Mouse (Mus musculus) lung, embryonic 15.5 days (tissue): ENCODE results near the gene Slit2. TPM values are rescaled to one million over a fixed set of nuclear protein-coding genes. Genes with fewer than 3 reads are reported as not detected.

Source experiments
- ATAC-seq: fragments of 200-750 bp; cut with Nextera tagmentation; 2 replicates; pipeline ENCODE4 v1.8.0; 2017; ENCODE audit warnings: moderate number of reproducible peaks, borderline replicate concordance; ENCODE audit not compliant: low FRiP score, low TSS enrichment; ENCODE audit errors: extremely low read depth
- H3K27ac ChIP-seq: fragments of 300-500 bp; sonication (generic); 2 replicates; pipeline ENCODE4 v1.5.1; 2015; ENCODE audit warnings: moderate library complexity, mild to moderate bottlenecking, inconsistent platforms
- H3K27me3 ChIP-seq: fragments of 300-500 bp; sonication (generic); 2 replicates; pipeline ENCODE4 v1.6.1; 2015; ENCODE audit warnings: inconsistent platforms
- H3K36me3 ChIP-seq: fragments of 300-500 bp; sonication (generic); 2 replicates; pipeline ENCODE4 v1.6.1; 2015; ENCODE audit warnings: inconsistent platforms
- H3K4me1 ChIP-seq: fragments of 300-500 bp; sonication (generic); 2 replicates; pipeline ENCODE4 v1.6.1; 2015; ENCODE audit warnings: inconsistent platforms
- H3K4me2 ChIP-seq: fragments of 300-500 bp; sonication (generic); 2 replicates; pipeline ENCODE4 v1.6.1; 2015; ENCODE audit warnings: inconsistent platforms, mild to moderate bottlenecking, moderate library complexity
- H3K4me3 ChIP-seq: fragments of 300-500 bp; sonication (generic); 2 replicates; pipeline ENCODE4 v1.5.1; 2015; ENCODE audit warnings: mild to moderate bottlenecking, inconsistent platforms
- H3K9ac ChIP-seq: fragments of 300-500 bp; sonication (generic); 2 replicates; pipeline ENCODE4 v1.6.1; 2015; ENCODE audit warnings: inconsistent platforms
- H3K9me3 ChIP-seq: fragments of 300-500 bp; sonication (generic); 2 replicates; pipeline ENCODE4 v1.6.1; 2016; ENCODE audit warnings: inconsistent platforms
- WGBS: fragments of 180-500 bp; shearing (Covaris S2); methylation state at CpG from one replicate; pipeline ENCODE4 v1.1.7; 2015; 5-methylcytosine and 5-hydroxymethylcytosine counted together
- polyA plus RNA-seq: library from polyadenylated mRNA; unstranded; fragments of >200 nt; fragmentation: Nextera tagmentation; extraction: Ambion mirVana; gene quantifications from 2 replicates; pipeline ENCODE4 v1.2.1, GENCODE M21; 2015

The Slit2 gene
- polyA plus RNA-seq, 1 experiment from 2014 or later, result 39.3 TPM

DNA sequence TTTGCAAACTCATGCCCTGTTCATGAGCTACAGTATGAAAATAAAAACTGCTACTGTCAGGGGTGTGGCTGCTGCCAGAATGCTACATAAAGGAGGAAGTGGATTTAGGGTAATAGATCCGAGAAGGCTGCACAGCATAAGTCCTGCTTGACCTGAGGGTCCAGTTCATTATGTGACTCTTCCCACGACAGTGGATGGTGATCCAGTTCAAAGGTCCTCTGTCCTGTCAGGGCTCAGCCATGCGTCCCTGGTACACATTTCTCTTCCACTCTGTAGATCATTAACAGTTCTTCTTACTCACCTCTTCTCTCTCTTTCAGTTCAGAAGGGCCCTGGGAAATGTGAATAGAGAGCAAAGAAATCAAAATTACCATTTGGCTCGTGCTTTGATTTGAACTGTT lies 265.4 kb downstream of the Slit2 start:
- WGBS, result 33% methylated on average over 4 of the region's 4 CpGs
- H3K36me3 ChIP-seq, result 0 out of 2 replicates have a peak, but pooled peaks cover 6% of the 10 kb centered on the region
- no peak for ATAC-seq
- H3K9me3 ChIP-seq, result no peaks in the 10 kb centered on the region
- no peak overlapping the region for H3K4me3 ChIP-seq
- H3K4me2 ChIP-seq, result no peak overlapping the region
- H3K27me3 ChIP-seq, result no peaks in the 10 kb centered on the region
- H3K27ac ChIP-seq, result no peak overlapping the region
- H3K4me1 ChIP-seq, result no peaks in the 10 kb centered on the region
- no peak overlapping the region for H3K9ac ChIP-seq

DNA sequence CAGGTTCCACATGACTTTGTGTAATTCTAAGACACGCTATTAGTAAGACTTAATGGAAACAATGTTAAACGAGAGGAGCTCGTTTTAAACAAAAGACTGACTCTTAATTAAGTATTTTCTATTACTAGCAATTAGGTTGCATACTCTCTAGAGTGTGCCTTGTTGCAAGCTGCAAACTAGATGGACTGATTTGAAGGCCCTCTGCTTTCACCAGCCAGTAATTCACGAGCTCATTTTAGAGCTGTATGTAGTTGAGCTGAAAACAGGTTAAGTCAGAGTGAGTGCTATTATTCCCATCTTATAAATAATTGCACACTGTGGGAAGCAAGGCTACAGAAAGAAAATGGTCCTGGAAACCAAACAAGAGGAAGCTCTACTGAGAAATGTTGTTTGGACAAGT lies 294.6 kb downstream of the Slit2 start:
- WGBS, result 70% methylated on average over 4 of the region's 4 CpGs
- ATAC-seq, result no peak
- Histone ChIP-seq H3K4me1 (no peaks in the 10 kb centered on the region), H3K36me3 (0 out of 2 replicates have a peak, but pooled peaks cover 4% of the 10 kb centered on the region), H3K4me2 (no peak overlapping the region), H3K27ac (no peak overlapping the region), H3K27me3 (no peaks in the 10 kb centered on the region), H3K9me3 (no peaks in the 10 kb centered on the region), H3K9ac (no peak overlapping the region), H3K4me3 (no peak overlapping the region)

DNA sequence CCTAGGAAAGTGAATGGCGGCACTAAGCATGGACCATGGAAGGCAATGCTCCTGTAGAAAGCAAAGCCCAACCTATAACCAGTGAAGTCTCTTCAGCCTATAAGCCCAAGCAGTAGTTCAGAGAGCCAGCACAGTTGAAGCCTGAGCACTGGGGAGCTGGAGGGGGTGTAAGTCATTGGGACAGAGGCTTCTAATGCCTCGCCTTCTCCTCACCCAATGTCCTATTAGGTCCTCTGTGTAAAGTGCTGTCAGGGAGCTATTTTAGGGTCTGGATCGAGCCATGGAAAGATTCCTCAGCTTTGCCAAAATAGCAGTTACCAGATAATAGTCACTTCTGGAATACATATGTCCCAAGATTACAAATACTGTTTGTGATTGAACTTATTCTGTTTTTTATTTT lies 318.2 kb downstream of the Slit2 start:
- Histone ChIP-seq H3K27me3 (no peaks in the 10 kb centered on the region), H3K27ac (no peak overlapping the region), H3K4me2 (no peak overlapping the region), H3K36me3 (peaks cover 17% of the 10 kb centered on the region), H3K9me3 (no peaks in the 10 kb centered on the region), H3K4me1 (no peaks in the 10 kb centered on the region), H3K4me3 (no peak overlapping the region), H3K9ac (no peak overlapping the region)
- WGBS, result 81% methylated on average over 3 of the region's 3 CpGs
- ATAC-seq, result no peak

DNA sequence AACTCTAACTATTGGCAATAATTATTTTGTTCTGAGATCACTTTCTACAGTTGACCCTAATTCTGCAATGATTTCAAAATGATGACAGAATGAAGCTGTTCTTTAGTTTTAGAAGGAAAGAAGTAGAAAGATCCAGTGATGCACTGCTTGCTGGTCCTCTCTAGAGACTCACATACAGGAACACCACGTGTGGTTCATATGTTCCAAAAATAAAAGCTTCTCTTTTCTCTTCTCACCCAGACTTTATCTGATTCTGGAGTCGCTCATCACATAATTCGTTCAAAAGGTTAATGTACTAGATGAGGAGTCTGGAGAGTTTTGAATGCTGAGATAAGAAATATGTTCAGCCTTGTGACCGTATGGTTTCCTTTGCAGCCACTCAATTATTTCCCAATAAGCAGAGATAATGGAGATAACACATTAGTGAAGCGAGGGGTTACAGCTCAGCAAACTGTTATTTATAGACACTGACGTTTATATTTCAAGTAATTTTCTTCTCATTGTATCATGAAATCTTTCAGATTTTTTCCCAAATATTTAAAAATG lies 332.2 kb downstream of the Slit2 start:
- Histone ChIP-seq H3K4me1 (0 out of 2 replicates have a peak, but pooled peaks cover 7% of the 10 kb centered on the region), H3K27me3 (no peaks in the 10 kb centered on the region), H3K27ac (0 out of 2 replicates have a peak overlapping the region, but pooled peaks have one; percentile 44), H3K9me3 (no peaks in the 10 kb centered on the region), H3K9ac (no peak overlapping the region), H3K4me3 (no peak overlapping the region), H3K4me2 (no peak overlapping the region), H3K36me3 (no peaks in the 10 kb centered on the region)
- 28% methylated on average over 6 of the region's 6 CpGs for WGBS
- ATAC-seq, result peak; percentile 91

DNA sequence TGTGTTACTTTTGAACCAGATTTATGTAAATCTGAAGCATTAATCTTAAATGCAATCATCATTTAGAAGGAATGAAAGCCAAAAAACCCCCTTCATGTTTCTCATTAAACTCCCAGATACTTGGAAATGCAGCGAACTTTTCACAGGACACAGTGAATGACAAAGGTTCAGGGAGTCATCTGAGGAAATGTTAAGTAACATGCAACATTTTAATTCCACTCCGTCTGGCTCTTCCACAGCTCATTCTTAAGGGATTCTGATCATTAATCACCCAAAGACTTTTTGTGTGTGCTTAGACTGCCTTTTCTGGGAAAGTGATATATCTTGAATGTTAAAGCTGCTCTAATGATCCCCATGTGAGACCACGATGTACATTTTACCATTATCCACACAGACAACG lies 337.7 kb downstream of the Slit2 start:
- WGBS, result 39% methylated on average over 4 of the region's 4 CpGs
- H3K4me2 ChIP-seq, result no peak overlapping the region
- no peak for ATAC-seq
- H3K27me3 ChIP-seq, result no peaks in the 10 kb centered on the region
- H3K27ac ChIP-seq, result peak overlapping the region; percentile 59; the same call in 1 of the 2 replicates
- H3K9me3 ChIP-seq, result no peaks in the 10 kb centered on the region
- no peak overlapping the region for H3K9ac ChIP-seq
- H3K4me3 ChIP-seq, result no peak overlapping the region
- H3K4me1 ChIP-seq, result 0 out of 2 replicates have a peak, but pooled peaks cover 4% of the 10 kb centered on the region
- no peaks in the 10 kb centered on the region for H3K36me3 ChIP-seq

DNA sequence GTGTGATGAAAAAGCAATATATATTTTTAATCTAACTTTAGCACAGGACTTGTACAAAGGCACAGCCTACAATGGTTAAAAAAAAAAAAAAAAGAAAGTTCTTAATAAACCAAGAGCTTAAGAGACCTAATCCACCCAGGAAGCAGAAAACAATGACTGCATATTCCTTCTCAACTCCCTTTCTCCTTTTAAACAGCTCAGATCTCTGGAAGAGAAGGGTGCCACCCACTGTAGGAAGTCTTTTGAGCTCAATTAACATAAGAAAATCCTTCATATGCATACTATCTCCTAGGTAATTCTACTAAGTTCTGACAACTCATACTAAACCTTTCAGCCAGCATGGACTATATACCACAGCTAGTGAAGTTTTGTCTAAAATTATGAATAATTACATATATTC lies 343.3 kb downstream of the Slit2 start:
- Histone ChIP-seq H3K4me1 (no peaks in the 10 kb centered on the region), H3K36me3 (no peaks in the 10 kb centered on the region), H3K9ac (no peak overlapping the region), H3K9me3 (no peaks in the 10 kb centered on the region), H3K27ac (no peak overlapping the region), H3K4me3 (no peak overlapping the region), H3K27me3 (no peaks in the 10 kb centered on the region), H3K4me2 (no peak overlapping the region)
- no peak for ATAC-seq

DNA sequence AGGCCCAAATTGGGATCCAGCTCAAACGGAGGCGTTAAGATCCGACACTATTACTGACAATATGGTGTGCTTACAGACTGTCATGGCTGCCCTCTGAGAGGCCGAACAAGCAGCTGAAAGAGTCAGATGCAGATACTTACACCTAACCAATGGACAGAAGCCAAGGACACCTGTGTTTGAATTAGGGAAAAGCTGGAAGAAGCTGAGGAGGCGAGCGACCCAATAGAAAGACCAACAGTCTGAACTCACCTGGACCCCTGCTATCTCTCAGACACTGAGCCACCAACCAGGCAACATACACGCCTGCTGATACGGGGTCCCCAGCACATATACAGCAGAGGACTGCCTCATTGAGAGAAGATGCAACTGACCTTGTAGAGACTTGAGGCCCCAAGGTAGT lies 344.7 kb downstream of the Slit2 start, which contains the start of gene 5730480H06Rik:
Gene 5730480H06Rik (plus strand): TSS at position 301 of the 400 bp plus-strand sequence.
- Histone ChIP-seq H3K4me2 (no peak within 1 kb of the TSS), H3K9ac (no peak within 1 kb of the TSS), H3K36me3 (no peaks in the 10 kb centered on the region), H3K4me3 (no peak within 1 kb of the TSS), H3K27me3 (no peaks in the 10 kb centered on the region), H3K9me3 (no peaks in the 10 kb centered on the region), H3K4me1 (no peaks in the 10 kb centered on the region), H3K27ac (no peak within 1 kb of the TSS)
- no peak for ATAC-seq
- 90% methylated on average over 8 of the region's 8 CpGs for WGBS

DNA sequence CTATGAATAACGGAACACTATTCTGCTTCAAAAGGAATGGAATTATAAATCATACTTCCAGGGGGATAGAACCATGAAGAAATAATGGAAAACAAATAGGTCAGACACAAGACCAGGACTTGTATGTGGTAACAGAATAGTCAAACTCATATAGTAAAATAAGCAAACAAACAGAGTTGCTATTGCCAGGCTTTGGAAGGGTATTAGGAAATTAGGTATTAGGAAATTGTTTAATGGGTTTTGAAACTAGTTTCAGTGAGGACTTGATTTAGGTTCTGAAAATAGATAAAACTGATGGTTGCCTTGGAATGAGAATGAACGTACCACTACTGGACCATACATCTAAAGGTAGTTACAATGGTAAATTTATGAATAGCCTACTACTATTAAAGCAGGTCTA lies 346.8 kb downstream of the Slit2 start:
- no peak for ATAC-seq
- H3K4me3 ChIP-seq, result no peak overlapping the region
- no peak overlapping the region for H3K4me2 ChIP-seq
- no peaks in the 10 kb centered on the region for H3K27me3 ChIP-seq
- H3K9me3 ChIP-seq, result no peaks in the 10 kb centered on the region
- no peak overlapping the region for H3K27ac ChIP-seq
- no peak overlapping the region for H3K9ac ChIP-seq
- H3K4me1 ChIP-seq, result 0 out of 2 replicates have a peak, but pooled peaks cover 8% of the 10 kb centered on the region
- H3K36me3 ChIP-seq, result no peaks in the 10 kb centered on the region
- WGBS, result 93% methylated on average over 2 of the region's 2 CpGs

DNA sequence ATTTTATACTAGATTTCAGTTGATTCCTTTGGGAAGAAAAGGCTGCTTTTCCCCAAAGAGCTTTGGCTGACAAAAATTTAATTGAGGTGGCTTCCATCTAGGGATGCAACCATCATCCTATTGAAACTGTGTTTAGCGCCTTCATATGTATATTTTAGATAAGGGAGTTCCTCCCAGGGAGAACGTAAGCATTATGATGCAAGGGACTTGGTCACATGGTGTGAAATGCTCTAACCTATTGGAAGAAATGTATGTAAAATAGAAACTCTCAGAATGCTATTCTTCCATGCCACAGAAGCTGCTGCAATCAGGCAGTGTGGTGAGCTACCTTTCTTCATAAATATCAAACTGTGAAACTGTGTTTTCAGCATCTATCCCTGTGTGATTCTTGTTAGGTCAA lies 347.9 kb downstream of the Slit2 start:
- no peaks in the 10 kb centered on the region for H3K9me3 ChIP-seq
- H3K27ac ChIP-seq, result no peak overlapping the region
- H3K27me3 ChIP-seq, result no peaks in the 10 kb centered on the region
- WGBS, result 69% methylated on average over 2 of the region's 2 CpGs
- H3K4me1 ChIP-seq, result 0 out of 2 replicates have a peak, but pooled peaks cover 8% of the 10 kb centered on the region
- no peak overlapping the region for H3K4me3 ChIP-seq
- ATAC-seq, result no peak
- H3K9ac ChIP-seq, result no peak overlapping the region
- no peaks in the 10 kb centered on the region for H3K36me3 ChIP-seq
- H3K4me2 ChIP-seq, result no peak overlapping the region

DNA sequence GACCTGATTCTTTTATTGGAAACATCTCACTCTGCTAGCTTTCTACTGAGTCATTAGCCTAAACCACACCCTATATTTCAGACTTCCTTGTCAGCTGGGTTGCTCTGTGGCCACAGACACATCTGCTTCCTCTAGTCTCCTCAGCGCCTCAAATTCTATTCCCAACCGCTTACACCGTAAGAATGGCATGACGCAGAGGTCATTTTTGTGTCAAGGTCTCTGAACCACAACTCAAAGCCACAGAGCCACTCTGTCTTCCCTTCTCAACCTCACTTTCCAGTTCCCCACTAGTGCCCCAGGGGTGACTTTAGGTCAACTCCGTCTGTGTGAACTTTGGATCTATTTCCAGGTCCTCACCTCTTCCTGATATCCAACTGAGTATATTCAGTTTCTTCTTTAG lies 348.5 kb downstream of the Slit2 start:
- H3K9me3 ChIP-seq, result no peaks in the 10 kb centered on the region
- H3K27me3 ChIP-seq, result no peaks in the 10 kb centered on the region
- H3K4me2 ChIP-seq, result no peak overlapping the region
- H3K4me3 ChIP-seq, result no peak overlapping the region
- ATAC-seq, result no peak
- H3K36me3 ChIP-seq, result no peaks in the 10 kb centered on the region
- 44% methylated on average over 5 of the region's 5 CpGs for WGBS
- 0 out of 2 replicates have a peak, but pooled peaks cover 8% of the 10 kb centered on the region for H3K4me1 ChIP-seq
- no peak overlapping the region for H3K9ac ChIP-seq
- no peak overlapping the region for H3K27ac ChIP-seq

DNA sequence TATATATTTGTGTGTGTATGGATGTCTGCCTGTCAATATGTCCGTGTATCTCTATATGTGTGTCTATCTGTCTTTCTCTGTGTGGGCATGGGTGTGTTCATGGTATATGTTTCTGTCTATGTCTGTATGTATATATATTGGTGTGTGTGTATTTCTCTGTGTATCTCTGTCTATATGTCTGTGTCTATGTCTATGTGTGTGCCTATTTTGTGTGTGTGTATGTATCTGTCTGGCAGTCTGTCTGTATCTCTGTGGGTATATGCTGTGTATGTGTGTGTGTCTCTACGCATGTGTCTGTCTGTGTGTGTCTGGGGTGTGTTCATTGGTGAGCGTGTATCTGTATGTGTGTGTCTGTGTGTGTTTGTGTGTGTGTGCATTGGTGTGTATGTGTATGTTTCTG lies 350.5 kb downstream of the Slit2 start:
- 73% methylated on average over 3 of the region's 3 CpGs for WGBS
- ATAC-seq, result no peak
- H3K4me3 ChIP-seq, result no peak overlapping the region

DNA sequence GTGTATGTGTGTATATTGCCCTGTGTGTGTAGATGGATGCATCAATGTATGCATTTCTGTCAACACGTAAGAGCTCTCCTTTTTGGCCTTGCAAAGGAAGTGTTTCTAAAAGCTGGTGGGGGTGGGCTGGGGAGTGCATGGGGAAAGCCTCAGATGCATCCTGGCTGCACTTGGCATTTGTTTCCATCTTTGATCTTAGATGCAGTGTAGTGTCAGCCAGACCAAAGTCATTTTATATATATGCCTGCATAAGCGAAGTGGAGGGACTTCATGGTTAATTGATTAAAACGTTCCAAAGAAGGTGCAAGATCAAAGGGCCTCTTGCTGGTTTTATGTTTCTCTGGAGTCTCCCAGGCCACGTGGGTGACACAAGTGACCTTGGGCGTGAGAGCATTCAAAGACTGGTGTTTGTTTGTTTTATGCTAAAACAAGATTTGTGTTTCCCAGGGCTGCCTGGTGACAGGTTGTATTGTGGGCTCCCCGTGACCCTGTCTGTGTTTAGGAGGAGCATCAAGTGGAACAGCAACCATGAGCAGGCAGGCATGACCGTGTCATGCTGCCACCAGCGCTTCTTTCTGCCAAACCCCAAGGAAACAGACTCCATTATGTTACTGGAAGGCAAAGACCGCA lies 351.1 kb downstream of the Slit2 start:
- Histone ChIP-seq H3K36me3 (no peaks in the 10 kb centered on the region), H3K27ac (no peak overlapping the region), H3K9ac (no peak overlapping the region), H3K4me3 (no peak overlapping the region), H3K9me3 (no peaks in the 10 kb centered on the region), H3K4me2 (no peak overlapping the region), H3K4me1 (0 out of 2 replicates have a peak, but pooled peaks cover 8% of the 10 kb centered on the region), H3K27me3 (no peaks in the 10 kb centered on the region)
- ATAC-seq, result no peak
- WGBS, result 22% methylated on average over 9 of the region's 9 CpGs

More for the DNA sequence above, 350.5 kb downstream of the Slit2 start:
- Histone ChIP-seq H3K4me2 (no peak overlapping the region), H3K9me3 (no peaks in the 10 kb centered on the region), H3K9ac (no peak overlapping the region), H3K4me1 (0 out of 2 replicates have a peak, but pooled peaks cover 8% of the 10 kb centered on the region), H3K27ac (no peak overlapping the region), H3K27me3 (no peaks in the 10 kb centered on the region), H3K36me3 (no peaks in the 10 kb centered on the region)
